Mouse (Mus musculus): ENCODE results near the gene Pard3.

- no peak for TF ChIP-seq CTCF (IDR thresholded peaks at IDR 0.05; ENCODE audit: insufficient read depth, low read length)
- TF ChIP-seq POLR2A (IDR thresholded peaks at IDR 0.05; ENCODE audit: borderline replicate concordance, extremely low read depth, low read depth, low read length) = no peak
These were observed 558.4 kb downstream of the Pard3 start for GRCm38 (mm10) chr8:127622137-127622536.

All from lung, adult 2 months (tissue).